Mouse (Mus musculus) brain, embryonic 14.5 days (tissue): ENCODE data around the gene Scml4. TPM values are rescaled to one million over a fixed set of nuclear protein-coding genes. Genes with fewer than 3 reads are reported as not detected.

Experiments used
- DNase-seq: peaks from one replicate; pipeline ENCODE4 v3.0.0-alpha.2; 2011; ENCODE audit warnings: low read depth
- CTCF ChIP-seq: fragments of 200-500 bp; IDR thresholded peaks from 2 replicates; pipeline ENCODE4 v1.5.1; 2012; ENCODE audit warnings: inconsistent platforms, mild to moderate bottlenecking, moderate library complexity, borderline replicate concordance; ENCODE audit not compliant: insufficient read depth, insufficient read length; ENCODE audit errors: extremely low read depth
- POLR2A ChIP-seq: fragments of 200-500 bp; IDR thresholded peaks from 2 replicates; pipeline ENCODE4 v1.6.1; 2012; ENCODE audit warnings: mild to moderate bottlenecking, inconsistent platforms, borderline replicate concordance; ENCODE audit not compliant: poor library complexity, insufficient read depth, insufficient read length, severe bottlenecking; ENCODE audit errors: extremely low read depth
- polyA plus RNA-seq: library from polyadenylated mRNA; depleted of rRNA; stranded (reverse); fragments of >200 nt; gene quantifications from 2 replicates; pipeline ENCODE4 v1.2.3, GENCODE M21; 2012

Gene Scml4
- polyA plus RNA-seq, 1 experiment: 10.8 TPM

- DNase-seq: no peak
- TF ChIP-seq POLR2A: no peak
Measured at GRCm38 (mm10) chr10:42912056-42912455, 51.9 kb downstream of the Scml4 start.

- TF ChIP-seq CTCF (peak; percentile 21; the same call in 1 of the 2 replicates), POLR2A (no peak)
- no peak for DNase-seq
Measured at GRCm38 (mm10) chr10:42913196-42913595, 53.0 kb downstream of the Scml4 start.

GRCm38 (mm10) chr10:42914146-42914545 is 54.0 kb downstream of the Scml4 start:
- TF ChIP-seq POLR2A (no peak), CTCF (no peak)
- no peak for DNase-seq

- no peak for DNase-seq
- no peak for TF ChIP-seq POLR2A
- no peak for TF ChIP-seq CTCF
Measured at GRCm38 (mm10) chr10:42917355-42917754, 57.2 kb downstream of the Scml4 start.

GRCm38 (mm10) chr10:42919786-42920185 is 59.6 kb downstream of the Scml4 start:
- TF ChIP-seq POLR2A (no peak), CTCF (no peak)

GRCm38 (mm10) chr10:42925103-42925866 is 65.1 kb downstream of the Scml4 start:
- TF ChIP-seq CTCF (no peak), POLR2A (no peak)
- DNase-seq: no peak

More at GRCm38 (mm10) chr10:42919786-42920185, 59.6 kb downstream of the Scml4 start:
- DNase-seq: no peak

GRCm38 (mm10) chr10:42930121-42930650 is 70.0 kb downstream of the Scml4 start:
- no peak for TF ChIP-seq POLR2A
- TF ChIP-seq CTCF: no peak
- DNase-seq: no peak

- TF ChIP-seq POLR2A (no peak), CTCF (no peak)
- no peak for DNase-seq
Measured at GRCm38 (mm10) chr10:42932862-42933480, 72.8 kb downstream of the Scml4 start.

GRCm38 (mm10) chr10:42934672-42935071 is 74.5 kb downstream of the Scml4 start:
- no peak for DNase-seq
- TF ChIP-seq CTCF: no peak
- TF ChIP-seq POLR2A: no peak

GRCm38 (mm10) chr10:42936205-42936604 is 76.0 kb downstream of the Scml4 start:
- DNase-seq: no peak
- TF ChIP-seq CTCF (no peak), POLR2A (no peak)

GRCm38 (mm10) chr10:42938361-42938760 is 78.2 kb downstream of the Scml4 start:
- no peak for TF ChIP-seq POLR2A
- no peak for TF ChIP-seq CTCF
- no peak for DNase-seq
